Mouse (Mus musculus): Measurements from ENCODE around the gene Ttc39b. TPM values are rescaled to one million over a fixed set of nuclear protein-coding genes. Genes with fewer than 3 reads are reported as not detected.

The Ttc39b gene
- polyA plus RNA-seq, 1 experiment from 2014 or later: 6.2 TPM

- Histone ChIP-seq H3K36me3 (ENCODE audit: control insufficient read depth, insufficient read depth, low read length) (no peaks in the 10 kb centered on the region), H3K27me3 (replicated peaks; ENCODE audit: control insufficient read depth, insufficient read depth, low read length) (no peaks in the 10 kb centered on the region), H3K9me3 (ENCODE audit: control insufficient read depth, low read length) (no peaks in the 10 kb centered on the region), H3K4me3 (ENCODE audit: low read length) (no peak overlapping the region), H3K9ac (ENCODE audit: low read depth, low read length) (no peak overlapping the region), H3K27ac (ENCODE audit: low read depth, low read length) (no peak overlapping the region), H3K4me2 (ENCODE audit: low read length) (no peak overlapping the region), H3K4me1 (ENCODE audit: control insufficient read depth, insufficient read depth, low read depth, low read length) (no peaks in the 10 kb centered on the region)
- WGBS: 89% methylated on average over 6 of the region's 6 CpGs
- no peak for ATAC-seq
Measured at GRCm38 (mm10) chr4:83269614-83270013, 54.4 kb downstream of the Ttc39b start.

DNA sequence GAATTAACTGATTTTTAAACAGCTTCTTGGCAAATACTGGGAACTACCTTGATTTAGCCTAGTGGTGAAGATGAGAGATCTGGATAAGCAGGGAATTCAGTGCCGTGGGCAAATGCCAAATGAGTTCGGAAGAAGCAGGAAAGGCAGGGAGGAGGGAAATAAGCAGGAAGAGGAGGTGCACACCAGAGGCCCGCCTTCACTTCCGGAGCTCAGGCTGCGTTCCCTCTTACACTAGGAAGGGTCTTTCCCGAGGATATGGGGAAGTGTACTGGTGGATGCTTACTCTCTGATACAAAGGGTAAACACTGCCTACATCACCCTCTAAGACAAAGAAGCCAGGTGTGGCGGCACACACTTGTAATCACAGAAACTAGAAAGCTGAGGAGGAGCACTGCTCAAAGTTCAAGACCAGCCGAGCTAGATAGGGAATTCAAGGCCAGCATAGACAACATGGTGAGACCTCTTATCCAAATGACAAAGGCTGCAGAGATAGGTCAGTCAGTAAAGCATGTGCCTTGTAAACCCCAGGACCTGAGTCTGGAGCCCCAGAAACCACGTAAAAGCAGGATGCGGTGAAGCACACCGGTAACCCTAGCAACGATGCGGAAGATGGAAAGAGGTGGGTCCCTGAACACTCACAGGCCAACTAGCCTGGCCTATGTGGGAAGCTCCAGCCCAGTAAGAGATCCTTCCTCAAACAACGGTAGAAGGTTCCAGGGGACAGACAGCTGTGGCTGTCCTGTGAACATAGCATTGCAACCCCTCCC is 57.9 kb downstream of the Ttc39b start:
- no peak overlapping the region; the same call in 1 of the 2 replicates for H3K4me2 ChIP-seq (ENCODE audit: low read length)
- H3K27me3 ChIP-seq (replicated peaks; ENCODE audit: control insufficient read depth, insufficient read depth, low read length): no peaks in the 10 kb centered on the region
- H3K9me3 ChIP-seq (ENCODE audit: control insufficient read depth, low read length): no peaks in the 10 kb centered on the region
- no peak overlapping the region for H3K27ac ChIP-seq (ENCODE audit: low read depth, low read length)
- no peak overlapping the region for H3K4me3 ChIP-seq (ENCODE audit: low read length)
- H3K9ac ChIP-seq (ENCODE audit: low read depth, low read length): no peak overlapping the region
- 76% methylated on average over 14 of the region's 14 CpGs for WGBS
- ATAC-seq: 0 out of 2 replicates have a peak, but pooled peaks have one; percentile 35
- H3K4me1 ChIP-seq (ENCODE audit: control insufficient read depth, insufficient read depth, low read depth, low read length): no peaks in the 10 kb centered on the region
- no peaks in the 10 kb centered on the region for H3K36me3 ChIP-seq (ENCODE audit: control insufficient read depth, insufficient read depth, low read length)

DNA sequence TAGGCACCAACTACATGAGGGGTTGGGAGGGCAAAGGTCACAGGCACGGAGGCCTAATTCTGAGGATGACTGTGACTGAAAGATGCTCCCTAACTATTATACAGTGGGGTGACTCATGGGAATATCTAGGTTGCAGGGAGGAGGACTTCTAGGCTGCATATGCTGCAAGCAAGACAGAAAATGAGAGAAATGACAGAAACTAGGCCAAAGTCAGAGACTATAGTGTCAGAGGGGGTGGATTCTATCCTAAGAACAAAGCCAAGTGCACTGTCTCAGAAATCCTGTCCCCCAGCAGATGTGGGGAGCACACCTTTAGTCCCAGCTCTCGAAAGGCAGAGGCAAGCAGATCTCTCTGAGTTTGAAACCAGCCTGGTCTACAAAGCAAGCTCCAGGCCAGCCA is 59.2 kb downstream of the Ttc39b start:
- Histone ChIP-seq H3K27ac (ENCODE audit: low read depth, low read length) (no peak overlapping the region), H3K4me2 (ENCODE audit: low read length) (no peak overlapping the region), H3K9ac (ENCODE audit: low read depth, low read length) (no peak overlapping the region), H3K4me1 (ENCODE audit: control insufficient read depth, insufficient read depth, low read depth, low read length) (no peaks in the 10 kb centered on the region), H3K27me3 (replicated peaks; ENCODE audit: control insufficient read depth, insufficient read depth, low read length) (no peaks in the 10 kb centered on the region), H3K36me3 (ENCODE audit: control insufficient read depth, insufficient read depth, low read length) (peaks cover 5% of the 10 kb centered on the region; the same call in 1 of the 2 replicates), H3K9me3 (ENCODE audit: control insufficient read depth, low read length) (no peaks in the 10 kb centered on the region), H3K4me3 (ENCODE audit: low read length) (no peak overlapping the region)
- 94% methylated on average over 2 of the region's 2 CpGs for WGBS
- no peak for ATAC-seq

DNA sequence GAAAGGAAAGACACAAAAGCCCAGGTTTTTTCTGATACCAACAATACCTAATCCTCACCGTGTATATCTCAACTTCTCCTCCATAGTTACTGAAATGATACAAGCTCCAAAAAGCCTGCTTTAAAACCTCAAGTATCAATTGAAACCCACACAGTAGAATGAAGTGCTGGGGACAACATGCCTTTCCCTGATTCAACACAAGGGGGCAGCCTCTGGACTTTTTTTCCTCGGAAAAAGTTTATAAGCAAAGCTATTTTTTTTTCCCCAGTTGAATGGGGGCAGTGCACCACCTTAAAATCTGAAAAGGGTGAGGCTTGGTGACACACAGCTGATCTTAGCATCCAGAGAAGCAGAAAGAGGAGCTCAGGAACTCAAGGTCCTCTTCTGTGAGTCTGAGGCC is 62.1 kb downstream of the Ttc39b start:
- H3K27me3 ChIP-seq (replicated peaks; ENCODE audit: control insufficient read depth, insufficient read depth, low read length): no peaks in the 10 kb centered on the region
- no peaks in the 10 kb centered on the region for H3K4me1 ChIP-seq (ENCODE audit: control insufficient read depth, insufficient read depth, low read depth, low read length)
- no peak for ATAC-seq
- no peak overlapping the region for H3K4me3 ChIP-seq (ENCODE audit: low read length)
- 7% methylated on average over 2 of the region's 2 CpGs for WGBS
- H3K4me2 ChIP-seq (ENCODE audit: low read length): no peak overlapping the region
- no peak overlapping the region for H3K27ac ChIP-seq (ENCODE audit: low read depth, low read length)
- peaks cover 5% of the 10 kb centered on the region; the same call in 1 of the 2 replicates for H3K36me3 ChIP-seq (ENCODE audit: control insufficient read depth, insufficient read depth, low read length)
- no peaks in the 10 kb centered on the region for H3K9me3 ChIP-seq (ENCODE audit: control insufficient read depth, low read length)
- H3K9ac ChIP-seq (ENCODE audit: low read depth, low read length): no peak overlapping the region

DNA sequence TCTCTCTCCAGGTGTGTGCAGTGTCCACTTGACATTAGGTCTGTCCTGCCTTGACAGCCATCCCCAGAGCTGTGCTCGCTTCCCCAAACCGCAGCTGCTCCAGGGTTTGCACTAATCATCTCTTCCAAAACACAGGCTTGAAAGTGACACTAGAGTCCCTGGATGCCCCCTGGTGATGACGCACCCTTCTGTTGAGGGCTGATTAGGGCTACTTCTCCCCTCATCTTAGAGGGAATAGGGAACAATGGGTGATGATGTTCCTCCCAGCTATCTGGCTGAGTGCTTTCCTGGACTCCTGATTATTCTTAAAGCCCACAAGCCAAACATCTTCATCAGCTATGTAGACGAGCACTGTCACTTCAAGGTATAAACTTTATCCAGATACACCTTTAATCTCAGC is 64.4 kb downstream of the Ttc39b start:
- no peak overlapping the region for H3K27ac ChIP-seq (ENCODE audit: low read depth, low read length)
- ATAC-seq: no peak
- H3K9me3 ChIP-seq (ENCODE audit: control insufficient read depth, low read length): no peaks in the 10 kb centered on the region
- no peak overlapping the region for H3K4me2 ChIP-seq (ENCODE audit: low read length)
- WGBS: 87% methylated on average over 4 of the region's 4 CpGs
- no peak overlapping the region for H3K4me3 ChIP-seq (ENCODE audit: low read length)
- no peaks in the 10 kb centered on the region for H3K27me3 ChIP-seq (replicated peaks; ENCODE audit: control insufficient read depth, insufficient read depth, low read length)
- H3K4me1 ChIP-seq (ENCODE audit: control insufficient read depth, insufficient read depth, low read depth, low read length): no peaks in the 10 kb centered on the region
- peaks cover 5% of the 10 kb centered on the region; the same call in 1 of the 2 replicates for H3K36me3 ChIP-seq (ENCODE audit: control insufficient read depth, insufficient read depth, low read length)
- H3K9ac ChIP-seq (ENCODE audit: low read depth, low read length): no peak overlapping the region

GRCm38 (mm10) chr4:83258273-83258672 is 65.8 kb downstream of the Ttc39b start:
- Histone ChIP-seq H3K4me2 (ENCODE audit: low read length) (no peak overlapping the region), H3K27ac (ENCODE audit: low read depth, low read length) (no peak overlapping the region), H3K9ac (ENCODE audit: low read depth, low read length) (no peak overlapping the region), H3K9me3 (ENCODE audit: control insufficient read depth, low read length) (no peaks in the 10 kb centered on the region), H3K4me1 (ENCODE audit: control insufficient read depth, insufficient read depth, low read depth, low read length) (no peaks in the 10 kb centered on the region), H3K27me3 (replicated peaks; ENCODE audit: control insufficient read depth, insufficient read depth, low read length) (no peaks in the 10 kb centered on the region), H3K36me3 (ENCODE audit: control insufficient read depth, insufficient read depth, low read length) (peaks cover 5% of the 10 kb centered on the region; the same call in 1 of the 2 replicates), H3K4me3 (ENCODE audit: low read length) (no peak overlapping the region)
- WGBS: 84% methylated on average over 3 of the region's 3 CpGs
- ATAC-seq: no peak

DNA sequence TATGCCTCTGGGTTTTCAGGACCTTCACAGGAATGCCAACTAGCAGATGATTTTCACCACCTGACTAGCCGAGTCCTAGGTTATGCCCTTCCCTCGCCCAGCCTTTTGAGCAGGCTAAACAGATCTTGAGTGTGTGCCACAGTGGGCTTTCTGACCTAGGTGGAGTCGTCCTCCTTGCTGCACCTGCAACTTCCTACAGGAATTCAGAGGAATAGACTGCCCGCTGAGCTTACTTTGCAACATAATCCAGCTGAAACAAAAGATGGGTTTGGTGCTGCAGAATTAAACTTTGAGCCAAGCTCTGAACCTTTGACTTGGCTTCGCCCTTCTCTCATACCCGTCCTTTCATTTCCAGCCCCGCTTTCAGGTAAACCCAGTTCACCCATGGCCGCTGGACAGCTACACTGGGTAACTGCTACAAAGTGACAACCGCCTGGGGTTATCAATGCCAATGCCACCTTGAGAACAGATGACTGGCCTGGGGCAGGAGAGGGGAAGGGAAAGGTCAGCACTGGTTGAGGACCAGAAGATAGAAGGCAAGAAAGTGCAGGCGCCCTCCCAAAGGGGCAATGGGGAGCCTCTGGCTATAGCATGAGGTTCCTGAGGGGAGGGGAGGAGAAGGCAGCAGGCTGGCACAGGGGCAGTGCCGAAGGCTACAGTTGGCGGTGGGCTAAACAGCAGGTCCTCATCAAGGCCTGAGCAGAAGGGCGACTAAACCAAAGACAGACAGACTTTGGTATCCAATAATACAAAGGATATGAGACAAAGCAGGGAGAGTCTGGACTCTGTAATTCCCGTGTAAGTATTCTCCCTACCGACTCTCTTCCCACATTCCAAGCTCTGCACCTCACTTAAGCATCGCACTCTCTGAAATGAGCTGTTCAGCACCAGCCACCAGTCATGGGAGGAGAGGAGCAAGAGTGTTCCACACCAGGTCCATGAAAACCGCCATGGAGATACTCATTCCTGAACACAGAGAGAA is 66.5 kb downstream of the Ttc39b start:
- Histone ChIP-seq H3K9me3 (ENCODE audit: control insufficient read depth, low read length) (no peaks in the 10 kb centered on the region), H3K36me3 (ENCODE audit: control insufficient read depth, insufficient read depth, low read length) (peaks cover 5% of the 10 kb centered on the region; the same call in 1 of the 2 replicates), H3K4me1 (ENCODE audit: control insufficient read depth, insufficient read depth, low read depth, low read length) (no peaks in the 10 kb centered on the region), H3K4me2 (ENCODE audit: low read length) (no peak overlapping the region), H3K27ac (ENCODE audit: low read depth, low read length) (no peak overlapping the region), H3K9ac (ENCODE audit: low read depth, low read length) (no peak overlapping the region), H3K27me3 (replicated peaks; ENCODE audit: control insufficient read depth, insufficient read depth, low read length) (no peaks in the 10 kb centered on the region), H3K4me3 (ENCODE audit: low read length) (no peak overlapping the region)
- 55% methylated on average over 17 of the region's 17 CpGs for WGBS
- no peak for ATAC-seq

DNA sequence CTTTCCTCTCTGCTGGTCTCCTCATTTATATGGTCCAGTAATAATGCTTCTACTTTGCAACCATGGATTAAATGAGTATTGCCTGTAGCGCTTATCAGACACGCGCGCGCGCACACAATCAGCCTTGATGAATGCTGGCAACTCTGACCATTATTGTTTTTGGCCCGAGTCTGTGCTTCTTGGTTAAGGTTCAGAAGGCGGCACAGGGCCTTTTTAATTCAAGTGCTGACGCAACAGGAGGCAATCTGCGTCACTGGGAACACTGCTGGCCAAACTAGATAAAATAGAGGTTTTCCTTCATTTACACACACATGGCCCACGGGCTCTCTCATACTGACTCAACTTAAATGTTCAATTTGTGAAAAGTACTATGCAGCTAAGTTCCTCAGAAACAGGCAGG is 67.3 kb downstream of the Ttc39b start:
- ATAC-seq: no peak
- Histone ChIP-seq H3K4me2 (ENCODE audit: low read length) (no peak overlapping the region), H3K9ac (ENCODE audit: low read depth, low read length) (no peak overlapping the region), H3K27ac (ENCODE audit: low read depth, low read length) (no peak overlapping the region), H3K36me3 (ENCODE audit: control insufficient read depth, insufficient read depth, low read length) (peaks cover 5% of the 10 kb centered on the region; the same call in 1 of the 2 replicates), H3K27me3 (replicated peaks; ENCODE audit: control insufficient read depth, insufficient read depth, low read length) (no peaks in the 10 kb centered on the region), H3K4me3 (ENCODE audit: low read length) (no peak overlapping the region), H3K9me3 (ENCODE audit: control insufficient read depth, low read length) (no peaks in the 10 kb centered on the region), H3K4me1 (ENCODE audit: control insufficient read depth, insufficient read depth, low read depth, low read length) (no peaks in the 10 kb centered on the region)
- 72% methylated on average over 11 of the region's 11 CpGs for WGBS

DNA sequence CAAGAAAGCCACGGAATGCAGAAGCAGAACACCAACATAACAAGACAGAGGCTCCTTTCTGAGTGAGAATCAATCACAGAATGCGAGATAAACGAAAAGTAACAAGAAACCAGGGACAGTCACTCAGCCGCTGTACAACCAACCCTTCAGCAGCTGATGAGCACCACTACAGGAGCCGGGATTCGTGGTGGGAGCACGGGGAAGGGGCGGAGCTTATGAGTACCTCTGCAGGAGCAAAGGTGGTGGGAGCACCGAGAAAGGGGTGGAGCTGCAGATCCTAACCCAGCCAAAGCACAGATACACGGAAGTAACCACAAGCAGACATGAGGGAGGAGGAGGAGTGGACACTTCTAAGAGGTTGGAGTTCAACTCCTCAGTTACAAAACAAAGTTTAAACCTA is 69.1 kb downstream of the Ttc39b start:
- H3K9ac ChIP-seq (ENCODE audit: low read depth, low read length): no peak overlapping the region
- no peak overlapping the region for H3K27ac ChIP-seq (ENCODE audit: low read depth, low read length)
- no peaks in the 10 kb centered on the region for H3K27me3 ChIP-seq (replicated peaks; ENCODE audit: control insufficient read depth, insufficient read depth, low read length)
- H3K4me3 ChIP-seq (ENCODE audit: low read length): no peak overlapping the region
- H3K4me1 ChIP-seq (ENCODE audit: control insufficient read depth, insufficient read depth, low read depth, low read length): no peaks in the 10 kb centered on the region
- H3K9me3 ChIP-seq (ENCODE audit: control insufficient read depth, low read length): no peaks in the 10 kb centered on the region
- no peak overlapping the region for H3K4me2 ChIP-seq (ENCODE audit: low read length)
- no peak for ATAC-seq
- H3K36me3 ChIP-seq (ENCODE audit: control insufficient read depth, insufficient read depth, low read length): no peaks in the 10 kb centered on the region
- 91% methylated on average over 10 of the region's 10 CpGs for WGBS
